Comparison of ENCODE assay signal across 23 mouse cellular contexts in the genomic region with DNA sequence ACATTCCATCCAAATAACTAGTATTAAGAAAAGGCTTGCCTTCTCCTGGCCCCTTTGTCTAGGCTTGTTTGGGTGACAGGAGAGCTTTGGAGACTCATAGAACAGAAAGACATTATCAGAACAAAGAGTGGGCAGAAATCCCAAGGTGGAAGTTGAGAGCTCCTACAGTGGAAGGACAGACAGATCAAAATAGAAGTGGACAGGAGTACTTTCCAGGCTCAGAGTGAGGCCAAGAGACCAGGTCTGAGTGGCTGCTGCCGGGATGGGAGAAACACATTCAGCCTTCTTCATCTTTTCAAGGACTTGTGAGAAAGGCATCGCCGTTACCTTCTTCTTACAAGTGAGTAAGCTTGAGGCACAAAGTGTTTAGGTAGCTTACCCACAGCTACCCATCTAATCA.
DNase-seq lines count a peak whose midpoint lies in the region; ATAC-seq and TF ChIP-seq lines count a peak whose summit lies in the region.
"Had no signal": no experiment of that assay in that cellular context is flagged by ENCODE, and none has a peak within 500 bp of the region (broad histone marks: within the 10 kb centered on the region; RNA-seq: fewer than 3 reads in every experiment).

No protein-coding gene starts in this region.

- no peaks in the 10 kb centered on the region for H3K36me3 ChIP-seq in heart, embryonic 10.5 days
- no peaks in the 10 kb centered on the region for H3K36me3 ChIP-seq in liver, embryonic 11.5 days (ENCODE audit: control insufficient read depth, insufficient read depth, low read length)
- H3K36me3 ChIP-seq in limb, embryonic 11.5 days (ENCODE audit: control insufficient read depth, insufficient read depth, low read length) = no peaks in the 10 kb centered on the region

- TF ChIP-seq CTCF in embryonic fibroblast, embryonic 13.5 days (IDR thresholded peaks at IDR 0.05; ENCODE audit: borderline replicate concordance, insufficient read depth, low read length) = no peak

- H3K4me3 ChIP-seq in heart, embryonic 10.5 days = no peak overlapping the region
- no peak overlapping the region for H3K4me3 ChIP-seq in liver, embryonic 11.5 days (ENCODE audit: low read depth, low read length)
- no peak overlapping the region for H3K4me3 ChIP-seq in embryonic fibroblast, embryonic 13.5 days (ENCODE audit: insufficient read depth, low read length)
- no peak overlapping the region for H3K4me3 ChIP-seq in limb, embryonic 11.5 days (ENCODE audit: low read depth, low read length)

- no peak overlapping the region for H3K4me2 ChIP-seq in liver, embryonic 11.5 days
- H3K4me2 ChIP-seq in limb, embryonic 11.5 days (ENCODE audit: low read depth, severe bottlenecking) = no peak overlapping the region
- H3K4me2 ChIP-seq: heart, embryonic 11.5 days; hindbrain, embryonic 14.5 days had no signal

- no peak overlapping the region for H3K9ac ChIP-seq in liver, embryonic 11.5 days (ENCODE audit: low read depth, low read length)
- H3K9ac ChIP-seq in limb, embryonic 11.5 days (ENCODE audit: low read length) = no peak overlapping the region
- H3K9ac ChIP-seq: forebrain, postnatal 0 days; hindbrain, embryonic 14.5 days had no signal

- no peaks in the 10 kb centered on the region for H3K27me3 ChIP-seq in heart, embryonic 10.5 days (ENCODE audit: insufficient read depth, poor library complexity, severe bottlenecking)
- no peaks in the 10 kb centered on the region for H3K27me3 ChIP-seq in liver, embryonic 11.5 days (replicated peaks; ENCODE audit: control insufficient read depth, insufficient read depth, low read length)
- H3K27me3 ChIP-seq in limb, embryonic 11.5 days (ENCODE audit: control insufficient read depth, insufficient read depth, low read length) = no peaks in the 10 kb centered on the region

- peaks cover 44% of the 10 kb centered on the region for H3K4me1 ChIP-seq in heart, embryonic 10.5 days
- peaks cover under 1% of the 10 kb centered on the region; the same call in 1 of the 2 replicates for H3K4me1 ChIP-seq in liver, embryonic 11.5 days (replicated peaks; ENCODE audit: control insufficient read depth, insufficient read depth, low read length)
- peaks cover 15% of the 10 kb centered on the region for H3K4me1 ChIP-seq in embryonic fibroblast, embryonic 13.5 days (ENCODE audit: control insufficient read depth, insufficient read depth, low read length)
- H3K4me1 ChIP-seq in limb, embryonic 11.5 days (ENCODE audit: control insufficient read depth, insufficient read depth, low read length) = no peaks in the 10 kb centered on the region

- no peak overlapping the region for H3K27ac ChIP-seq in heart, embryonic 10.5 days
- H3K27ac ChIP-seq in liver, embryonic 11.5 days (ENCODE audit: low read depth, low read length) = no peak overlapping the region
- peak overlapping the region; percentile 52 for H3K27ac ChIP-seq in embryonic fibroblast, embryonic 13.5 days (ENCODE audit: insufficient read depth, low read length)
- H3K27ac ChIP-seq in limb, embryonic 11.5 days (replicated peaks; ENCODE audit: low read depth, low read length) = no peak overlapping the region
- H3K27ac ChIP-seq: hindbrain, embryonic 14.5 days; hindbrain, postnatal 0 days had no signal

- WGBS in heart, embryonic 10.5 days = 96% methylated on average over 3 of the region's 3 CpGs
- 89% methylated on average over 3 of the region's 3 CpGs for WGBS in liver, embryonic 11.5 days
- 90% methylated on average over 3 of the region's 3 CpGs for WGBS in limb, embryonic 11.5 days

- peak; percentile 68 for DNase-seq in heart, embryonic 10.5 days (ENCODE audit: low spot score)
- no peak for DNase-seq in heart, adult 8-10 months (ENCODE audit: low spot score)
- peak; percentile 16 for DNase-seq in liver, embryonic 11.5 days (ENCODE audit: low spot score)
- DNase-seq in liver = no peak
- DNase-seq in limb, embryonic 11.5 days (ENCODE audit: low spot score) = peak; percentile 9
- no peak for DNase-seq in frontal cortex, adult 2 months (ENCODE audit: extremely low spot score in 1 of 2, low spot score in 1 of 2)
- DNase-seq in frontal cortex, postnatal 10 days (ENCODE audit: low spot score in 2 of 2) = no peak
- DNase-seq: adrenal gland, adult 2 months; adrenal gland, postnatal 14 days; cerebellum, adult 18-20 months; cerebellum, adult 9-10 months; cerebellum, postnatal 14 days; forebrain, postnatal 0 days; gastrocnemius, postnatal 10 days; gastrocnemius, postnatal 36 days; heart, postnatal 4 days had no signal

- no peak for ATAC-seq in liver, embryonic 11.5 days (replicated peaks; ENCODE audit: low FRiP score)
- ATAC-seq in limb, embryonic 11.5 days (ENCODE audit: insufficient number of reproducible peaks, low FRiP score, low TSS enrichment, low read depth) = no peak
- ATAC-seq: CD4-positive, CD25-positive, alpha-beta regulatory T cell, adult 4 months; forebrain, embryonic 14.5 days; forebrain, postnatal 0 days; hindbrain, postnatal 0 days; inflammation-experienced regulatory T-cells, adult 6 months had no signal

- no peak for TF ChIP-seq POLR2A in embryonic fibroblast, embryonic 13.5 days (IDR thresholded peaks at IDR 0.05; ENCODE audit: low read depth, low read length)

- no peaks in the 10 kb centered on the region for H3K9me3 ChIP-seq in heart, embryonic 10.5 days
- no peaks in the 10 kb centered on the region for H3K9me3 ChIP-seq in liver, embryonic 11.5 days (ENCODE audit: control insufficient read depth, low read length)
- no peaks in the 10 kb centered on the region for H3K9me3 ChIP-seq in limb, embryonic 11.5 days (ENCODE audit: control insufficient read depth, low read length)

Comparison
In these comparisons a context has a peak if more than half of its experiments do, and no peak if none do; other contexts are left out.
1. DNase-seq: peak in heart, embryonic 10.5 days (single experiment), liver, embryonic 11.5 days (single experiment) and limb, embryonic 11.5 days (single experiment); none in heart, adult 8-10 months (single experiment), liver (single experiment), frontal cortex, adult 2 months (0 of 2) and frontal cortex, postnatal 10 days (0 of 2).